Mouse (Mus musculus) forebrain, embryonic 12.5 days (tissue): ENCODE results near the gene Mrpl35. TPM values are rescaled to one million over a fixed set of nuclear protein-coding genes. Genes with fewer than 3 reads are reported as not detected.

Experiments used
- polyA plus RNA-seq: library from polyadenylated mRNA; unstranded; fragments of >200 nt; fragmentation: Nextera tagmentation; extraction: Ambion mirVana; gene quantifications from 2 replicates; pipeline ENCODE4 v1.2.1, GENCODE M21; 2016

Gene Mrpl35
- polyA plus RNA-seq, 1 experiment from 2014 or later, result 50.9 TPM

Other genes with a start within 250 kb of the Mrpl35 start
- 102 TPM in 2 replicates for gene Kdm3a, start 194.0 kb downstream of the Mrpl35 start, polyA plus RNA-seq
- 73.5 and 82.7 TPM in 2 replicates for gene Reep1, start 119.4 kb downstream of the Mrpl35 start, polyA plus RNA-seq
- 151 and 156 TPM in 2 replicates for gene Immt, start 4.4 kb upstream of the Mrpl35 start, polyA plus RNA-seq
- 120 and 126 TPM in 2 replicates for gene Ptcd3, start 81.8 kb upstream of the Mrpl35 start, polyA plus RNA-seq
- gene Polr1a, start 82.1 kb upstream of the Mrpl35 start, polyA plus RNA-seq, result 33.3 and 40.5 TPM in 2 replicates